14 mouse cellular contexts compared by ENCODE assay signal in the genomic region with DNA sequence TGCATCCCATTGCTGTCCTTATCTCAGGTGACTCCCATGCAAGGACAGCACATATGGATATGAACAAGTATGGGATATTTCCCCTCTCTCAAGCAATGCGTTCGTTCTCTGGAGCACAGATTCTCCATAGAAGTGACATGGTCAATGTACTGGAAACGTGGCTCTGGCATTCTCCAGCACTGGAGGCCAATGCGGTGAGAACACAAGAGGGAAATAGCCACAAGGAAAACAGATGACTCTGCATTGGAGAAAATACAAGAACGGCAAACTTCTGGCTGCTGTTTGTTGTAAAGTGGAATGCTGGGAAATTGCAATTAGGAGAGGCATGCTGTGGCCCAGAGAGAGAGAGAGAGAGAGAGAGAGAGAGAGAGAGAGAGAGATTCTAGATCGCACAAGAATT.
DNase-seq lines count a peak whose midpoint lies in the region; ATAC-seq lines count a peak whose summit lies in the region.
"Had no signal": no experiment of that assay in that cellular context is flagged by ENCODE, and none has a peak within 500 bp of the region (broad histone marks: within the 10 kb centered on the region; RNA-seq: fewer than 3 reads in every experiment).

No protein-coding gene starts in this region.

- no peaks in the 10 kb centered on the region for H3K9me3 ChIP-seq in kidney, embryonic 15.5 days (replicated peaks)
- H3K9me3 ChIP-seq in intestine, embryonic 16.5 days (ENCODE audit: control insufficient read depth, low read length), result no peaks in the 10 kb centered on the region

- H3K9ac ChIP-seq in kidney, embryonic 15.5 days, result no peak overlapping the region
- no peak overlapping the region for H3K9ac ChIP-seq in intestine, embryonic 16.5 days (ENCODE audit: low read depth, low read length)
- H3K9ac ChIP-seq: liver, postnatal 0 days had no signal

- no peaks in the 10 kb centered on the region for H3K36me3 ChIP-seq in kidney, embryonic 15.5 days
- no peaks in the 10 kb centered on the region for H3K36me3 ChIP-seq in intestine, embryonic 16.5 days (ENCODE audit: control insufficient read depth, insufficient read depth, low read length)

- H3K4me3 ChIP-seq in kidney, embryonic 15.5 days (replicated peaks), result no peak overlapping the region
- no peak overlapping the region for H3K4me3 ChIP-seq in intestine, embryonic 16.5 days (ENCODE audit: low read length)

- peaks cover 4% of the 10 kb centered on the region; the same call in 1 of the 2 replicates for H3K27me3 ChIP-seq in kidney, embryonic 15.5 days
- H3K27me3 ChIP-seq in intestine, embryonic 16.5 days (replicated peaks; ENCODE audit: control insufficient read depth, insufficient read depth, low read length), result no peaks in the 10 kb centered on the region

- 64% methylated on average over 6 of the region's 6 CpGs for WGBS in kidney, embryonic 15.5 days
- WGBS in intestine, embryonic 16.5 days, result 75% methylated on average over 6 of the region's 6 CpGs

- H3K4me1 ChIP-seq in kidney, embryonic 15.5 days, result peaks cover 42% of the 10 kb centered on the region
- H3K4me1 ChIP-seq in intestine, embryonic 16.5 days (ENCODE audit: control insufficient read depth, insufficient read depth, low read length), result peaks cover 36% of the 10 kb centered on the region

- H3K27ac ChIP-seq in kidney, embryonic 15.5 days, result peak overlapping the region; percentile 9; the same call in 1 of the 2 replicates
- H3K27ac ChIP-seq in intestine, embryonic 16.5 days (ENCODE audit: low read length), result peak overlapping the region; percentile 76; the same call in 1 of the 2 replicates

- no peak for ATAC-seq in kidney, embryonic 15.5 days (replicated peaks; ENCODE audit: low FRiP score)
- ATAC-seq in intestine, embryonic 16.5 days, result no peak
- ATAC-seq: liver, postnatal 0 days had no signal

- DNase-seq in gastrocnemius, adult 18-20 months (ENCODE audit: low spot score), result peak; percentile 26
- no peak for DNase-seq in gastrocnemius, postnatal 4 days (ENCODE audit: low spot score in 2 of 2)
- no peak for DNase-seq in kidney, adult 9 months
- no peak for DNase-seq in layer of hippocampus, postnatal 10 days (ENCODE audit: low spot score in 2 of 2)
- no peak for DNase-seq in left cerebral cortex, adult 18-20 months (ENCODE audit: low spot score in 2 of 2)
- no peak for DNase-seq in adrenal gland, adult 2 months
- DNase-seq: adrenal gland, postnatal 25 days; kidney, postnatal 25 days; layer of hippocampus, postnatal 36 days; liver, postnatal 0 days; midbrain, embryonic 14.5 days; thymus, postnatal 14 days had no signal

- no peak overlapping the region for H3K4me2 ChIP-seq in kidney, embryonic 15.5 days
- no peak overlapping the region for H3K4me2 ChIP-seq in intestine, embryonic 16.5 days (ENCODE audit: low read depth, low read length)
